Mouse (Mus musculus): Measurements from ENCODE around the gene Eef1akmt4. TPM values are rescaled to one million over a fixed set of nuclear protein-coding genes. Genes with fewer than 3 reads are reported as not detected.

Eef1akmt4 gene
- total RNA-seq (2021), result 1 to 10 TPM; 3.4 to 3.9 TPM

GRCm38 (mm10) chr16:20611357-20612227 is at the start of gene Eef1akmt4, which contains the start of the genes Gm49333 and Alg3:
Eef1akmt4 (plus strand) TSS chr16:20611593.
Gm49333 (plus strand) TSS chr16:20611610.
Alg3 (minus strand) TSS chr16:20611735.
- intact Hi-C loops (cut with DNase I), result no loop called here
- DNase-seq, result peak; percentile 88

- intact Hi-C loops (cut with DNase I), result no loop called here
- DNase-seq, result no peak
Observed at GRCm38 (mm10) chr16:20565075-20565474, 46.3 kb upstream of the Eef1akmt4 start.

GRCm38 (mm10) chr16:20589366-20589938 is 21.9 kb upstream of the Eef1akmt4 start, which contains the start of gene Vwa5b2:
Vwa5b2 (plus strand) TSS chr16:20589471.
- intact Hi-C loops (cut with DNase I), result no loop called here
- DNase-seq, result no peak

- intact Hi-C loops (cut with DNase I), result no loop called here
- DNase-seq, result peak; percentile 66
Observed at GRCm38 (mm10) chr16:20589939-20590679, 21.3 kb upstream of the Eef1akmt4 start.

GRCm38 (mm10) chr16:20590680-20591038 is 20.7 kb upstream of the Eef1akmt4 start:
- intact Hi-C loops (cut with DNase I), result no loop called here
- DNase-seq, result no peak

GRCm38 (mm10) chr16:20591076-20591705 is 20.2 kb upstream of the Eef1akmt4 start:
- peak; percentile 13 for DNase-seq
- intact Hi-C loops (cut with DNase I), result no loop called here

GRCm38 (mm10) chr16:20595060-20595673 is 16.2 kb upstream of the Eef1akmt4 start:
- DNase-seq, result no peak
- intact Hi-C loops (cut with DNase I), result no loop called here

- intact Hi-C loops (cut with DNase I), result no loop called here
- DNase-seq, result no peak
Observed at GRCm38 (mm10) chr16:20595737-20596136, 15.7 kb upstream of the Eef1akmt4 start.

- DNase-seq, result no peak
- intact Hi-C loops (cut with DNase I), result no loop called here
Observed at GRCm38 (mm10) chr16:20596687-20597441, 14.5 kb upstream of the Eef1akmt4 start.

- intact Hi-C loops (cut with DNase I), result no loop called here
- peak; percentile 48 for DNase-seq
Observed at GRCm38 (mm10) chr16:20600511-20600910, 10.9 kb upstream of the Eef1akmt4 start.

GRCm38 (mm10) chr16:20604705-20605104 is 6.7 kb upstream of the Eef1akmt4 start:
- DNase-seq, result peak; percentile 42
- intact Hi-C loops (cut with DNase I), result no loop called here

GRCm38 (mm10) chr16:20610501-20611356 is 664 bp upstream of the Eef1akmt4 start:
- DNase-seq, result peak; percentile 72
- intact Hi-C loops (cut with DNase I), result no loop called here

GRCm38 (mm10) chr16:20619541-20620398 is 8.4 kb downstream of the Eef1akmt4 start:
- peak; percentile 57 for DNase-seq
- intact Hi-C loops (cut with DNase I), result no loop called here

- intact Hi-C loops (cut with DNase I), result no loop called here
- DNase-seq, result no peak
Observed at GRCm38 (mm10) chr16:20620399-20620735, 9.0 kb downstream of the Eef1akmt4 start.

- no peak for DNase-seq
- intact Hi-C loops (cut with DNase I), result no loop called here
Observed at GRCm38 (mm10) chr16:20620751-20621190, 9.4 kb downstream of the Eef1akmt4 start.

GRCm38 (mm10) chr16:20621191-20621990 is 10.0 kb downstream of the Eef1akmt4 start, which contains the start of gene Camk2n2:
Camk2n2 (minus strand) TSS chr16:20621287.
- intact Hi-C loops (cut with DNase I), result no loop called here
- peak; percentile 75 for DNase-seq
